Mouse (Mus musculus): ENCODE measurements at regions not wholly inside any gene's neighbourhood (a gene's known extent, or its start where the extent isn't known, plus 50 kb on each side); places are given as distances from the start of the nearest gene placed in this dataset.
A peak's percentile ranks its signal among the peaks of the same experiment; 100 is the strongest.

DNA sequence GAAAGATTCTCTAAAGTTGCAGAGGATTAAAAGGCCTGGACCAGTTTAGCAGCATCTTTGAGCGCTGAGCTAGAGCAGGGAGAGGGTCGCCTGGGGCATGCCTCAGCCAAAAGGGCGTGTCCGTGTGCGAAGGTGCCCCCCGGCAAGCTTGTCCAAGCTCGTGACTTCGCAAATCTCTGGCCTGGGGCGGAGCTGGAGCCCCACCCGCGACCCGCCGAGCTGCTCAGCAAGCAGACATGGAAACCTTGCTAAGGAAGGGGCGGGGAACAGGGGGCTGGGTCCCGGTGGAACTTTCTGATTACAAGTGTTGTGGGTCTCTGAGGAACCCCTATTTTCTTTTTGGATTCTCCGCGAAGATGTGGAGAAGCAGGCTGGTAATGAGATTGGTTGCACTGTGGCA is 127.6 kb upstream of the Dpyd start:
- Histone ChIP-seq H3K9me3 (ENCODE audit: control insufficient read depth, low read length) (no peaks in the 10 kb centered on the region), H3K27me3 (ENCODE audit: control insufficient read depth, insufficient read depth, low read length) (peaks cover 18% of the 10 kb centered on the region), H3K36me3 (ENCODE audit: control insufficient read depth, insufficient read depth, low read length) (no peaks in the 10 kb centered on the region), H3K4me2 (ENCODE audit: low read depth) (peak overlapping the region; percentile 92), H3K4me1 (ENCODE audit: control insufficient read depth, insufficient read depth, low read length) (no peaks in the 10 kb centered on the region), H3K4me3 (ENCODE audit: low read depth, low read length) (peak overlapping the region; percentile 48), H3K27ac (ENCODE audit: low read depth, low read length) (no peak overlapping the region), H3K9ac (ENCODE audit: low read length) (peak overlapping the region; percentile 38)
- WGBS: 0% methylated on average over 17 of the region's 17 CpGs
- ATAC-seq (ENCODE audit: insufficient read depth, low FRiP score, low TSS enrichment): 0 out of 2 replicates have a peak, but pooled peaks have one; percentile 20
- peak; percentile 42 for DNase-seq (ENCODE audit: low spot score)

DNA sequence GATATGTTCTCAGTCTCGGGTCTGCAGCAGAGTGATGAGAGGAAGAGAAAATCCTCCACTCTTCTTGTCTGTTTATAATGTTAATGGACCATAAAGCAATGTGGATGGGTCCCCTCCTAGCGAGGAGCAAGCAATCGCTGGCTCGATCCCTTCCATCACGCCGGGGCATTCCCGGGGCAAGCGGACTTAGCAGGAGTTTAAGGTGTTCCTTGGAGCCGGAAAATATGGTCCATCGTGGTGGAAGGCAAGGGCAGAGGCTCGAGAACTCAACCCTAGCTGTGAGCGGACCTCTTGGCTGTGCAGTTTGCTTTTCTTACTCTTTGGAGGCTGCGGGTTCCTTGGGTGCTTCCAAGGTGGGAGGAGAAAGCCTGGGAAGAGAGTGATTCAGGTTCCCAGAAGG is 127.1 kb upstream of the Dpyd start:
- no peak for ATAC-seq (ENCODE audit: insufficient read depth, low FRiP score, low TSS enrichment)
- DNase-seq (ENCODE audit: low spot score): peak; percentile 19
- Histone ChIP-seq H3K9ac (ENCODE audit: low read length) (no peak overlapping the region), H3K4me1 (ENCODE audit: control insufficient read depth, insufficient read depth, low read length) (no peaks in the 10 kb centered on the region), H3K27ac (ENCODE audit: low read depth, low read length) (no peak overlapping the region), H3K4me2 (ENCODE audit: low read depth) (peak overlapping the region; percentile 92), H3K36me3 (ENCODE audit: control insufficient read depth, insufficient read depth, low read length) (no peaks in the 10 kb centered on the region), H3K9me3 (ENCODE audit: control insufficient read depth, low read length) (no peaks in the 10 kb centered on the region), H3K27me3 (ENCODE audit: control insufficient read depth, insufficient read depth, low read length) (peaks cover 18% of the 10 kb centered on the region), H3K4me3 (ENCODE audit: low read depth, low read length) (peak overlapping the region; percentile 48)
- WGBS: 2% methylated on average over 13 of the region's 13 CpGs

DNA sequence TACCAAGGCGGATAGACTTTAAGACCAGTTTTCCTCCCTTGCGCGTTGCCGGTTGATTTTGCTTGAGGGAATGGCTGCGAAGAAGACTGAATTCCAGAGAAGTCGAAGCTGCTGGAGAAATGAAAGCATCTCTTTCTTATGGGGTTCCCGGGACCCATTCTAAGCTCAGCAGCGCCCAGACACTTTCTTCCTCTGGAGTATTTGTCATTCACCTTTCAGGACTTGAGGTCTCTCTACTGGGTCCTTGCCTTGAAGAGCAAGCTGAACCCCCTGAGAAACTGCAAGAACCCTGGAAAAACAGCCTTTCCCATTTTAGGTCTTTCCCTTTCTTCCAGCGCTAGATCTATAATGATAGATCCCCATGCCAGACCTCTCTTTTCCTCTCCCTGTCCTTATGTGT is 126.7 kb upstream of the Dpyd start:
- Histone ChIP-seq H3K4me2 (ENCODE audit: low read depth) (peak overlapping the region; percentile 92), H3K27me3 (ENCODE audit: control insufficient read depth, insufficient read depth, low read length) (peaks cover 18% of the 10 kb centered on the region), H3K27ac (ENCODE audit: low read depth, low read length) (no peak overlapping the region), H3K4me3 (ENCODE audit: low read depth, low read length) (peak overlapping the region; percentile 48), H3K9me3 (ENCODE audit: control insufficient read depth, low read length) (no peaks in the 10 kb centered on the region), H3K4me1 (ENCODE audit: control insufficient read depth, insufficient read depth, low read length) (no peaks in the 10 kb centered on the region), H3K36me3 (ENCODE audit: control insufficient read depth, insufficient read depth, low read length) (no peaks in the 10 kb centered on the region), H3K9ac (ENCODE audit: low read length) (no peak overlapping the region)
- ATAC-seq (ENCODE audit: insufficient read depth, low FRiP score, low TSS enrichment) (no peak), DNase-seq (ENCODE audit: low spot score) (peak; percentile 38)
- 6% methylated on average over 9 of the region's 9 CpGs for WGBS

DNA sequence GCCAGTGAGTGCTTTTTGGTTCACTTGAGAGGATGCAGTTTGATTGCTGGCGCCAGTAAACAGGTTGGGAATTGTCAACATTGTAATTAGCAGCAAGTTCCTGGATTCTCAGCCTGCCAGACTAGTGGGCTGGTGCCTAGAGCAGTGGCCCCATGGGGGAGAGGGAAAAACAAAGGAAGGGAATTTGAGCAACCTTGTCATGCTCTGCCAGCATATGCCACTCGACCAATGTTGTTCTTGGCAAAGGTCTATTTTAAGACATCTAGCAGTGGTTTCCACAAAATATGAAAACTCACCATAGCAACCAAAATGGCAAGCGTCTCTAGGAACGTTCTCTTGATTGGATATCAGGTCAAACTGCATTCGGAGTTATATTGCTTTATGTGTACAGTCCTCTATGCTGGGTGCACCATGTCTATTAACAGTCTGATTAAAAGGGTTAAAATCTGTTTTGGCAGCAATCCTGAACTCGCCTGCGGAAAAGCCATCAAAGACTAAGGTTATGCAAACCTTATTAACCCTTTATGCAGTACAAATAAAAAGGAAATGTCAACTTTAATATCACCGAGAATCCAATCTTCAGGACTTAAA is 118.1 kb upstream of the Dpyd start:
- ATAC-seq (ENCODE audit: insufficient read depth, low FRiP score, low TSS enrichment): no peak
- no peak overlapping the region for H3K4me3 ChIP-seq (ENCODE audit: low read depth, low read length)
- H3K27me3 ChIP-seq (ENCODE audit: control insufficient read depth, insufficient read depth, low read length): no peaks in the 10 kb centered on the region
- no peak overlapping the region for H3K4me2 ChIP-seq (ENCODE audit: low read depth)
- no peaks in the 10 kb centered on the region for H3K9me3 ChIP-seq (ENCODE audit: control insufficient read depth, low read length)
- DNase-seq (ENCODE audit: low spot score): no peak
- H3K27ac ChIP-seq (ENCODE audit: low read depth, low read length): no peak overlapping the region
- WGBS: 66% methylated on average over 8 of the region's 8 CpGs
- H3K9ac ChIP-seq (ENCODE audit: low read length): no peak overlapping the region
- H3K4me1 ChIP-seq (ENCODE audit: control insufficient read depth, insufficient read depth, low read length): no peaks in the 10 kb centered on the region
- no peaks in the 10 kb centered on the region for H3K36me3 ChIP-seq (ENCODE audit: control insufficient read depth, insufficient read depth, low read length)

DNA sequence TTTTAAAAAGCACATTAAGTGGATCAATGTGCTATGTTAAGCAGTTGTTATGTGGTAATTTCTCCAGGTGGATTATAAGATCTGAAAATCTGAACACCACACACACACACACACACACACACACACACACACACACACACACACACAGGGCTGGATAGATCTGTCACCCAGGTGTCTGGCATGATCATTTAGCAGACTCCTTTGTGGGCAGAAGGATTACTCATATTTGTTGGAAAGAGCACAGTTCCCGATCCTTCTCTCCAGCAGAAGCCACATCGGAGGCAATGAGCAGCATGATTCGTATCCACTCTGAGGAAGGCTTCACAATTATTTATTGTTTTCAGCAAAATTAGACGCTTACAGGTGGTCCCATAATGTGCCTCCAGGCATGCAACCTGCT is 116.6 kb upstream of the Dpyd start:
- H3K9ac ChIP-seq (ENCODE audit: low read length): no peak overlapping the region
- DNase-seq (ENCODE audit: low spot score): no peak
- H3K4me3 ChIP-seq (ENCODE audit: low read depth, low read length): no peak overlapping the region
- no peaks in the 10 kb centered on the region for H3K9me3 ChIP-seq (ENCODE audit: control insufficient read depth, low read length)
- H3K27ac ChIP-seq (ENCODE audit: low read depth, low read length): no peak overlapping the region
- H3K4me1 ChIP-seq (ENCODE audit: control insufficient read depth, insufficient read depth, low read length): no peaks in the 10 kb centered on the region
- H3K36me3 ChIP-seq (ENCODE audit: control insufficient read depth, insufficient read depth, low read length): no peaks in the 10 kb centered on the region
- WGBS: 82% methylated on average over 4 of the region's 4 CpGs
- ATAC-seq (ENCODE audit: insufficient read depth, low FRiP score, low TSS enrichment): no peak
- no peak overlapping the region for H3K4me2 ChIP-seq (ENCODE audit: low read depth)
- no peaks in the 10 kb centered on the region for H3K27me3 ChIP-seq (ENCODE audit: control insufficient read depth, insufficient read depth, low read length)

DNA sequence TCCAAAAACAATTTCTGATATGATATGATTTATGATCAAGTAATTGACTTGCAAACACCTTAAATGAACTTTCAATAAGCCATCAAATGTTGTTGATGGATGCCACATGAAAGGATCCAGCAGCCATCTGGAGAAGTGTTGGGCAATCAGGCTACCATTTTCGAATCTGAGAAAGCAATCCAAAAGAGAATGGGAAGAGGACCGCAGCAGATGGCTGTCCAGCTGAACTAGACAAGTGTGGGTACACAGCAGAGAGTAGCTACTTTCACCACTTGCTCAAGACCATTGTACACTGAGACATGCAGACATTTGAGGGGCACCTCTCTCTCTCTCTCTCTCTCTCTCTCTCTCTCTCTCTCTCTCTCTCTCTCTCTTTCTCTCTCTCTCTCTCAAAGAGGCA is 102.3 kb upstream of the Dpyd start:
- Histone ChIP-seq H3K4me3 (ENCODE audit: low read depth, low read length) (no peak overlapping the region), H3K9me3 (ENCODE audit: control insufficient read depth, low read length) (no peaks in the 10 kb centered on the region), H3K4me2 (ENCODE audit: low read depth) (no peak overlapping the region), H3K27me3 (ENCODE audit: control insufficient read depth, insufficient read depth, low read length) (no peaks in the 10 kb centered on the region), H3K4me1 (ENCODE audit: control insufficient read depth, insufficient read depth, low read length) (no peaks in the 10 kb centered on the region), H3K9ac (ENCODE audit: low read length) (no peak overlapping the region), H3K27ac (ENCODE audit: low read depth, low read length) (no peak overlapping the region), H3K36me3 (ENCODE audit: control insufficient read depth, insufficient read depth, low read length) (no peaks in the 10 kb centered on the region)
- ATAC-seq (ENCODE audit: insufficient read depth, low FRiP score, low TSS enrichment) (no peak), DNase-seq (ENCODE audit: low spot score) (no peak)
- WGBS: 77% methylated on average over 2 of the region's 2 CpGs

DNA sequence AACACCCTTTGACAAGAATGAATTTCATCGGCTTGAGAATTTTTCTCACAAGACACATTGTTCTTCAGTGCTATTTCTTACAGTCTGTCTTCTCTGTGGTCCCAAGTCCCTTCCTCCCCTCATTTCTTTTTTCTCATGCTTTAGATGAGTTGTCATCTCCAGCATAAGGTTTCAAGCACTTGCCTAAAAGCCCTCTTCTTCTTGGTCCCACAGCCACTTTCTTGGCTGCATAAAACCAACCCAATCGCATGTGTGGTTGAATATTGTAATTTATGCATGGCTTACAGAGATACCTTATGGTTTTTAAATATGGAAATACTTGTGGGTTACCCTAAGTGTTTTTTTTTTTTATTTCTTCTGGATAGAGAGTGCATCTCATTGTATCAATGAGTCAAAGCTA is 96.3 kb upstream of the Dpyd start:
- Histone ChIP-seq H3K27me3 (ENCODE audit: control insufficient read depth, insufficient read depth, low read length) (no peaks in the 10 kb centered on the region), H3K4me3 (ENCODE audit: low read depth, low read length) (no peak overlapping the region), H3K4me2 (ENCODE audit: low read depth) (no peak overlapping the region), H3K27ac (ENCODE audit: low read depth, low read length) (no peak overlapping the region), H3K4me1 (ENCODE audit: control insufficient read depth, insufficient read depth, low read length) (no peaks in the 10 kb centered on the region), H3K36me3 (ENCODE audit: control insufficient read depth, insufficient read depth, low read length) (no peaks in the 10 kb centered on the region), H3K9ac (ENCODE audit: low read length) (no peak overlapping the region), H3K9me3 (ENCODE audit: control insufficient read depth, low read length) (no peaks in the 10 kb centered on the region)
- ATAC-seq (ENCODE audit: insufficient read depth, low FRiP score, low TSS enrichment) (no peak), DNase-seq (ENCODE audit: low spot score) (no peak)
- WGBS: 90% methylated on average over 2 of the region's 2 CpGs

DNA sequence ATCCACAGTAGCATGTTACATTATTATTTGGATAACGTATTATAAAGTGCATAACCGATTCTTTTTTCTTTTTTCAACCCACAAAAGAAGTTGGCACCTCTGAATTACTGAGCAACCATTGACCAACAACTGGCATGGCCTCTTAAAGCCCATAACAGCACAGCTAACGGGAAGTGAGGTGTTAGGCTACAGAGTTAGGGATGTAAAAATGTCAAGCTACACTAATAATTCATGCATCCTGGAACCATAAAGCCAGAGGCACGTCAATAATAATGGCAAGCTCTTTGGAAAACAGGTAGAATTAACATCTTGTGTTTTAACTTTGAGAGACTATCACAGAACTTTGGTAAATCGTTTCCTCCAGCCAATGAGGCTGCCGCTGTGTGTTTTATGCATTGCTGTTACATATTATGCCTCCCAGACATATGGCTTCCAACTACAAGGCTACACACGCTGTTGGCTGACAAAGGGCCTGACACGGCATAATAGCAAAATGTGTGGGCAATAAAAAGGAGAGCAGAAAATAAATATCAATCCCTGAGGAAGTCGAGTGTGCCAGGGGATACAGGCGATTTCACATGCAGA is 89.6 kb upstream of the Dpyd start:
- H3K4me2 ChIP-seq (ENCODE audit: low read depth): no peak overlapping the region
- H3K9me3 ChIP-seq (ENCODE audit: control insufficient read depth, low read length): no peaks in the 10 kb centered on the region
- ATAC-seq (ENCODE audit: insufficient read depth, low FRiP score, low TSS enrichment) (no peak), DNase-seq (ENCODE audit: low spot score) (no peak)
- no peak overlapping the region for H3K27ac ChIP-seq (ENCODE audit: low read depth, low read length)
- WGBS: 55% methylated on average over 10 of the region's 10 CpGs
- no peak overlapping the region for H3K4me3 ChIP-seq (ENCODE audit: low read depth, low read length)
- no peak overlapping the region for H3K9ac ChIP-seq (ENCODE audit: low read length)
- no peaks in the 10 kb centered on the region for H3K36me3 ChIP-seq (ENCODE audit: control insufficient read depth, insufficient read depth, low read length)
- no peaks in the 10 kb centered on the region for H3K27me3 ChIP-seq (ENCODE audit: control insufficient read depth, insufficient read depth, low read length)
- H3K4me1 ChIP-seq (ENCODE audit: control insufficient read depth, insufficient read depth, low read length): no peaks in the 10 kb centered on the region

DNA sequence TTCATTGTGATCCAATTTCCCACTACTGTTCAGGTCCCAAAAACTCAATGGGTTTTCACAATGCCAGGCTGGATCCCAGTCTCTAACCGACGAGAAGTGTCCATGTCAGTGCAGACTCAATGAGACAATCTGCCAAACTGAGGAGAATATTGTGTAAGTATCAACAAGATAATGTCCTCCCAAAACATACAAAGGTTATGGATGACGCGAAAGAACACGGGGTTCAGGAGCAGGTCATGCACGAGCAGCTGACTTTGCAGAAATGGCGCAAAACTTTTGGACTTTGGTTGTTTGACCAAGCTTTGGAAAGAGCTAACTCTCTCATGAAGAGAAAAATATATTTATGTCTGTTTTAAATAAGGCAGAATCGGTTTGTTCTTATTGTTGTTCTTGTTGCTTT is 83.9 kb upstream of the Dpyd start:
- ATAC-seq (ENCODE audit: insufficient read depth, low FRiP score, low TSS enrichment) (no peak), DNase-seq (ENCODE audit: low spot score) (no peak)
- Histone ChIP-seq H3K36me3 (ENCODE audit: control insufficient read depth, insufficient read depth, low read length) (no peaks in the 10 kb centered on the region), H3K9ac (ENCODE audit: low read length) (no peak overlapping the region), H3K9me3 (ENCODE audit: control insufficient read depth, low read length) (no peaks in the 10 kb centered on the region), H3K4me1 (ENCODE audit: control insufficient read depth, insufficient read depth, low read length) (no peaks in the 10 kb centered on the region), H3K4me3 (ENCODE audit: low read depth, low read length) (no peak overlapping the region), H3K27me3 (ENCODE audit: control insufficient read depth, insufficient read depth, low read length) (no peaks in the 10 kb centered on the region), H3K27ac (ENCODE audit: low read depth, low read length) (no peak overlapping the region), H3K4me2 (ENCODE audit: low read depth) (no peak overlapping the region)
- WGBS: 88% methylated on average over 8 of the region's 8 CpGs
